Mouse (Mus musculus): Measurements from ENCODE around the gene Fut4.

- no peak for TF ChIP-seq POLR2A (IDR thresholded peaks at IDR 0.05; ENCODE audit: low read depth, low read length)
- no peak for TF ChIP-seq CTCF (conservative IDR thresholded peaks at IDR 0.05; ENCODE audit: insufficient read depth, insufficient read length, low read depth, low read length)
Measured at GRCm38 (mm10) chr9:14770803-14771471, 18.7 kb upstream of the Fut4 start, which contains the start of gene 1700012B09Rik.

Data from kidney, adult 2 months (tissue).